8 mouse cellular contexts compared by ENCODE assay signal in the genomic region with DNA sequence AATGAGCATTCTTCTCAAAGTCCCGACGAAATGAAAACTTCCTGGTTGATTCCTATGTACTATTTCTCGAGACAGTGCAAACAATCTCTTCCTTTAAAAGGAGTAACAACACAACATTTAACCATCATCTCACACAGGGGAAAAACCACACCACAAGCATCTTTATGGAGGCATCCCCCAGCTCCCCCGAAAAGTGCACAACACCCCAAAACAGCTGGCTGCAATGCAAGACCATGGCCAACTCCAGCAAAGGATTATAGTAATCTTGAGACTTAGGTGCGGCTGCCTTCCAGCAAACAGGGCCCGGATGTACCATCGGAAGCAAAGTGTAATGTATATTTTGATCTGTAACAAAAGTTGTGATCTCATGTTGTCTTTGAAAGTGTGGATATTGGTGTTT. TPM values are rescaled to one million over a fixed set of nuclear protein-coding genes. Genes with fewer than 3 reads are reported as not detected.
DNase-seq lines count a peak whose midpoint lies in the region; ATAC-seq and TF ChIP-seq lines count a peak whose summit lies in the region.

No protein-coding gene starts in this region.

- WGBS in lung, embryonic 14.5 days, result 20% methylated on average over 7 of the region's 7 CpGs
- WGBS in forebrain, embryonic 14.5 days, result 12% methylated on average over 7 of the region's 7 CpGs
- 14% methylated on average over 7 of the region's 7 CpGs for WGBS in liver, embryonic 12.5 days (ENCODE audit: insufficient replicate concordance)

- no peaks in the 10 kb centered on the region for H3K4me1 ChIP-seq in lung, embryonic 14.5 days (ENCODE audit: insufficient read depth)
- H3K4me1 ChIP-seq in forebrain, embryonic 14.5 days (ENCODE audit: control insufficient read depth, insufficient read depth, low read length), result peaks cover 22% of the 10 kb centered on the region
- H3K4me1 ChIP-seq in liver, embryonic 12.5 days, result peaks cover 32% of the 10 kb centered on the region

- no peak for TF ChIP-seq CTCF in lung, embryonic 14.5 days (IDR thresholded peaks at IDR 0.05; ENCODE audit: low read depth)

- no peak overlapping the region for H3K9ac ChIP-seq in lung, embryonic 14.5 days
- H3K9ac ChIP-seq in forebrain, embryonic 14.5 days (ENCODE audit: low read length), result no peak overlapping the region
- H3K9ac ChIP-seq in liver, embryonic 12.5 days, result no peak overlapping the region

- peak overlapping the region; percentile 59 for H3K4me2 ChIP-seq in lung, embryonic 14.5 days
- H3K4me2 ChIP-seq in forebrain, embryonic 14.5 days (ENCODE audit: low read length), result no peak overlapping the region
- H3K4me2 ChIP-seq in liver, embryonic 12.5 days, result peak overlapping the region; percentile 63

- peaks cover 74% of the 10 kb centered on the region for H3K27me3 ChIP-seq in lung, embryonic 14.5 days (ENCODE audit: insufficient read depth, low read length)
- H3K27me3 ChIP-seq in forebrain, embryonic 14.5 days (replicated peaks; ENCODE audit: control insufficient read depth, insufficient read depth, low read length), result peaks cover 73% of the 10 kb centered on the region
- peaks cover 85% of the 10 kb centered on the region for H3K27me3 ChIP-seq in liver, embryonic 12.5 days (replicated peaks)

- peak overlapping the region; percentile 36 for H3K4me3 ChIP-seq in lung, embryonic 14.5 days (ENCODE audit: low read depth, low read length)
- H3K4me3 ChIP-seq in forebrain, embryonic 14.5 days (ENCODE audit: low read depth, low read length), result peak overlapping the region; percentile 19; the same call in 1 of the 2 replicates
- peak overlapping the region; percentile 40; the same call in 1 of the 2 replicates for H3K4me3 ChIP-seq in liver, embryonic 12.5 days

- DNase-seq in lung, embryonic 14.5 days, result peak; percentile 18
- no peak for DNase-seq in lung, postnatal 4 days
- DNase-seq in forebrain, embryonic 14.5 days (ENCODE audit: low spot score), result no peak
- DNase-seq in retina, postnatal 1 day, result peak; percentile 47
- DNase-seq in urinary bladder, postnatal 4 days (ENCODE audit: low spot score in 2 of 2), result no peak

- ATAC-seq in lung, embryonic 14.5 days (ENCODE audit: insufficient read depth), result no peak
- ATAC-seq in forebrain, embryonic 14.5 days, result no peak
- ATAC-seq in liver, embryonic 12.5 days, result no peak
- ATAC-seq in monocyte, adult 5-6 weeks (replicated peaks; ENCODE audit: insufficient number of reproducible peaks, low FRiP score, low TSS enrichment, poor library complexity, severe bottlenecking), result no peak
- no peak for ATAC-seq in megakaryocyte-erythroid progenitor cell, adult 5-6 weeks (replicated peaks; ENCODE audit: low FRiP score, low TSS enrichment, poor library complexity, severe bottlenecking)

- H3K27ac ChIP-seq in lung, embryonic 14.5 days (ENCODE audit: low read depth), result no peak overlapping the region
- H3K27ac ChIP-seq in forebrain, embryonic 14.5 days (ENCODE audit: low read depth, low read length), result no peak overlapping the region
- H3K27ac ChIP-seq in liver, embryonic 12.5 days, result no peak overlapping the region

- no peaks in the 10 kb centered on the region for H3K9me3 ChIP-seq in lung, embryonic 14.5 days (ENCODE audit: low read depth, low read length)
- no peaks in the 10 kb centered on the region for H3K9me3 ChIP-seq in forebrain, embryonic 14.5 days (replicated peaks; ENCODE audit: control insufficient read depth, low read length)
- no peaks in the 10 kb centered on the region for H3K9me3 ChIP-seq in liver, embryonic 12.5 days (replicated peaks)

- H3K36me3 ChIP-seq in lung, embryonic 14.5 days (ENCODE audit: insufficient read depth), result no peaks in the 10 kb centered on the region
- no peaks in the 10 kb centered on the region for H3K36me3 ChIP-seq in forebrain, embryonic 14.5 days (ENCODE audit: control insufficient read depth, insufficient read depth, low read length)
- H3K36me3 ChIP-seq in liver, embryonic 12.5 days, result no peaks in the 10 kb centered on the region

RNA-seq across cellular contexts. Expression of a gene that starts 1.8 kb away (rescaled TPM):
- 0.78 and 1.1 TPM in 2 replicates for polyA plus RNA-seq in lung, embryonic 14.5 days (2014; fragmentation: Nextera tagmentation; extraction: Ambion mirVana)
- 18.2 and 20.6 TPM in 2 replicates for polyA plus RNA-seq in forebrain, embryonic 14.5 days (2014; fragmentation: Nextera tagmentation; extraction: Ambion mirVana)
- 0.20 and 0.26 TPM in 2 replicates for polyA plus RNA-seq in liver, embryonic 12.5 days (2016; fragmentation: Nextera tagmentation; extraction: Ambion mirVana)
- total RNA-seq in monocyte, adult 5-6 weeks (2017), result not detected in 3 replicates
- total RNA-seq in megakaryocyte-erythroid progenitor cell, adult 5-6 weeks (2014; fragmentation: Nextera tagmentation), result not detected in 2 replicates
- not detected in 2 replicates for total RNA-seq in megakaryocyte-erythroid progenitor cell, adult 5-6 weeks (2017)

Comparison
In these comparisons a context has a peak if more than half of its experiments do, and no peak if none do; other contexts are left out.
1. DNase-seq: peak in lung, embryonic 14.5 days (single experiment) and retina, postnatal 1 day (single experiment); none in lung, postnatal 4 days (0 of 2), forebrain, embryonic 14.5 days (single experiment) and urinary bladder, postnatal 4 days (0 of 2).
2. Peak in every context shown above with its lines, with median percentiles within 50 percentile points of each other: H3K4me3 ChIP-seq.